Mouse (Mus musculus) kidney, adult 11 months (tissue): ENCODE measurements at regions not wholly inside any gene's neighbourhood (a gene's known extent, or its start where the extent isn't known, plus 50 kb on each side); places are given as distances from the start of the nearest gene placed in this dataset.

ENCODE experiments used
- DNase-seq: peaks from one replicate; pipeline ENCODE4 v3.0.0; 2022

GRCm38 (mm10) chr1:42755958-42756357, 60.4 kb downstream of the Pou3f3 start:
- peak; percentile 55 for DNase-seq

DNA sequence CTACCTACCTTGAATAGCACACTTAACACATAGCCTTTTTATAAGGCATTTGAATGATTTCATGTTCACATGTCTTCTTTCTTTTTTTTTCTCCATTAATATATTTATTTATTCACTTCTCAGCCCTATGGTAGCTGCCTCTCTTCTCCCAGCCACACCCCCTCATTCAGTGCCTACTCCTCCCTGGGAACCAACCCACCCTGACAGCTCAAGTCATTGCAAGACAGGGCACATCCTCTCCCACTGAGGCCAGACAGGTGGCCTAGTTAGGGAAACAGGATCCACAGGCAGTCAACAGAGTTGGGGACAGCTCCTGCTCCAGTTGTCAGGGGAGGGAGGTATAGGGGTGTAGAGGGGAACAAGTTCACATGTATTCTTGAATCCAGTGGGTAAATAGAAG, 60.9 kb downstream of the Pou3f3 start:
- DNase-seq = no peak

DNA sequence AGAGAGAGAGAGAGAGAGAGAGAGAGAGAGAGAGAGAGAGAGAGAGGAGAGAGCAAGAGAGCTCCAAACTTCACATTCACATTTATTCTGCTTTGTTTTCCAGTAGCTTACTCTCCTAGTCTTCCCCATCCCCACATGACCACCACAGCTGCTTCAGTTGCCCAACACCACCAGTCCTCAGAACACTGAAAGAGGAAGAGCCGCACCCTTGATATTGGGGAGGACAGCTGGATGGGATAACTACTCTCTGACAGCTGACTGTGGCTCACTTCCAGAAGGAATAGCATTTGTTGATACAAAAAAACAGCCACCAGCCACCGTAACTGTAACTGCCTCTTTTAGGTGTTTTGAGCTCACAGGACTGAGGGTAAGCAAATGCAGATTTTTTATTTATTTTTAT, 67.9 kb downstream of the Pou3f3 start:
- no peak for DNase-seq

- DNase-seq = no peak
Measured at GRCm38 (mm10) chr1:42764048-42764447, 68.5 kb downstream of the Pou3f3 start.

GRCm38 (mm10) chr1:42770085-42770484, 74.5 kb downstream of the Pou3f3 start:
- DNase-seq = no peak

- no peak for DNase-seq
Measured at GRCm38 (mm10) chr1:42772000-42772399, 76.4 kb downstream of the Pou3f3 start.

GRCm38 (mm10) chr1:42773851-42774464, 77.1 kb upstream of the Mrps9 start:
- DNase-seq = peak; percentile 74

DNA sequence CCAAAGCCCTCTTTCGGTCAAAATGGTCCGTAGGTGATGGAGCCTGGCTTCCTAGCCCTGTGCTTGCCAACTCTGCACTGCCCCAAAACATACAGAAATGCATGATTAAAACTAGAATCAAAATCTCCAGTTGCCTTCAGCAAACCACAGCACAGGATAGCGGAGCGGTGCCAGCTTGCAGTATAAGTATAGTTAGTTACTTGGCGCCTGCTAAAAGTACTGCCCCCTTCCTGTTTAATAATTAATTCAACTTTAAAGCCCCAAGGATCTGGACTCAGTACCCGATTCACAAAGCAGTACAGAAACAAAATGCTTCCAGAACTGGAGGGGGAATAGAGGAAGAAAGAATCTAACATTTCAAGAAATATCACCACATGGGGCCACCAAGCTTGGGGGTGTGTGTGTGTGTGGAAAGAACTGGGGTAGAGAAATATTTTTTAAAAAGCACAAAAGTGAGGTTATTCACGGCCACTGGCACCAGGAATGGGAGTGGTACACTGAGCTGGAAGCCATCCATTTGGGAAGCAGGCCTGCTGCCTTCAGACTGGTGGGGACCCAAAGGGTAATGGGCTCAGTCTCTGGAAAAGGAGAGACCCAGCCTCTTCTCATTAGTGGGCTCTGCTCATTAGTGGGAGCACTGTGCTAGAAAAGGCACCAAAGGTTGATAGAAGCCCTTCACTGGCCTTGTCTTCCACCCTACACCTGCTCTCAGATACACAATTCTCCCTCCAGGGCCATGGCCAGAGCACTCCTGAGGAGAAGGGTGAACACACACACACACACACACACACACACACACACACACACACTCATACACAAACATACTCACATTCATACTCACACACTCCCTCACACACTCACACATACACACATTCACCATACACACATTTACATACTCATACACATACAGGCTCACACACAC, 75.8 kb upstream of the Mrps9 start:
- DNase-seq = peak; percentile 72

DNA sequence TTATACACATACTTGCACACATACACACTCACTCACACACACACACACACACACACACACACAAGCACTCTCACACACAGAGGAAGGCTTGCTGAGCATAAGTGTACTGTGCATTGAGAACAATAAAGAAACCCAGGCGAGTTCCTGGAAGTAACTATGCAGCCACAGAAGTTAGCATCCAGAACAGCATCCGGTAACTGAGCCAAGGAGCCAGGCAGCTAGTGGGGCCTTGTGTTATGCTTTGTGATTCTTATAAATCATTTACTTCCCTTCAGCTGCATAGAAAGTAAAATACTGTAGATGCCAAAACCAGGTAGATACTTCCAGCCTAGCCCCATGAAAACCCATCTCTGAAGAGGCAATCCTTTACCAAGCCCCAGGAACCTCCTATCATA, 75.1 kb upstream of the Mrps9 start:
- DNase-seq = peak; percentile 67

DNA sequence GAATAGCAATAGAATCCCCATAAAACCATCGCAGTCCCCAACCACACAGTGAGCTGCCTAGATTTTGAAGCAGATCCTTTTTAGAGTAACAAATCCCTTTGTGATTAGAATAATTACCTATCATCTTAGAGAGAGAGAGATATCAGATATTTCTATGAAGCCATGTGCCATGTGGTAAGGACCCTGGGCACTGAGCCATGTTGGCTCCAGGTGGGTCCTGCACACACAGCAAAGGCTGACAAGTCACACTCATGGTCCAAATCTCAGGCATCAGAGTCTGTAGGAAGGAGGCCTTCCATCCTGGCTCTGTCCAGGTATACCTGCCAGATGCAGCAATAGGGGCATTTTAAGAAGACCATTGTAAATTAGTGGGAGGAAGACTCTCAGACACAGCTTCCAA, 73.6 kb upstream of the Mrps9 start:
- no peak for DNase-seq

GRCm38 (mm10) chr1:42779761-42780160, 71.3 kb upstream of the Mrps9 start:
- DNase-seq = peak; percentile 60

GRCm38 (mm10) chr1:42780266-42780665, 70.8 kb upstream of the Mrps9 start:
- no peak for DNase-seq

GRCm38 (mm10) chr1:42781533-42781932, 69.5 kb upstream of the Mrps9 start:
- no peak for DNase-seq

GRCm38 (mm10) chr1:42783072-42783672, 67.9 kb upstream of the Mrps9 start:
- no peak for DNase-seq

DNA sequence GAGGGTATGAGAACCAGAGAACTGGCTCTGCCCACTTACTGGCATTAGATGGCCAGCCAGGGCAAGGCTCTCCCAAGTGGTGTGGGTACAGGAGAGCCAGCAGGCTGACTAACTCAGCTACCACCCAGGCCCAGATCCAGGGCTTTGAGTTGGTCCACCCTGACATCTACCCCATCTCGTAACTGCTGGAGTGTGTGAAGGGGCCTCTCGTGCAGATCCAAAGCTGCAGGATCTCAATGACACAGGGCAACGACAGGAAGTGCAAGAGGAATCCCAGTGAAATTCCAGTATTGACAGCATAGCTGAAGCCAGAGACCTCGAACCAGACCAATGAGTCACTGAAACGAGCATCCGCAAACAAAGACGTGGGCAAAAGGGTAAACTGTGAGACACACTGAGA, 63.8 kb upstream of the Mrps9 start:
- DNase-seq = no peak

DNA sequence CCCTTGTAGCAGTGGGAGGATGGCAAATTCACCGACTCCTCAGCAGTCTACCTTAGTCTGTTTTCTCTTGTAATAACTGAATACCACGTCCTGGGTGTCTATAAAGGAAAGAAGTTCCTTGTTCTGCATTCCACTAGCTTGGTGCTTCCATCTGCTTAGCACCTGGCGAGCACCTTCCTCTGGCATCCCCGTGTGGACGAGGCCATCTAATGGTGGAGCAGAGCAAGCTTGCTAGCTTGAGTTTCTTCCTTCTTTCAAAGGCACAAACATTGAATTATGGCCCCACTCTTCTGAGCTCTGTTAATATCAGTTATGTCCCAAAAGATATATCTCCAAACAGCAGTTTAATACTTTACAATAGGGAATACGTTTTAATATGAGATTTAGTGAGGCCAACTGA, 62.6 kb upstream of the Mrps9 start:
- DNase-seq = no peak
